Mouse (Mus musculus) bone marrow macrophage, adult 2 months (primary cell): Measurements from ENCODE around the gene Rab11fip3.

ENCODE experiments used
- CTCF ChIP-seq: IDR thresholded peaks from 2 replicates; pipeline ENCODE4 v1.5.1; 2012; ENCODE audit warnings: low read depth, mild to moderate bottlenecking, low read length, moderate library complexity
- POLR2A ChIP-seq: IDR thresholded peaks from 2 replicates; pipeline ENCODE4 v1.6.1; 2012; ENCODE audit warnings: mild to moderate bottlenecking, low read depth, low read length, borderline replicate concordance

DNA sequence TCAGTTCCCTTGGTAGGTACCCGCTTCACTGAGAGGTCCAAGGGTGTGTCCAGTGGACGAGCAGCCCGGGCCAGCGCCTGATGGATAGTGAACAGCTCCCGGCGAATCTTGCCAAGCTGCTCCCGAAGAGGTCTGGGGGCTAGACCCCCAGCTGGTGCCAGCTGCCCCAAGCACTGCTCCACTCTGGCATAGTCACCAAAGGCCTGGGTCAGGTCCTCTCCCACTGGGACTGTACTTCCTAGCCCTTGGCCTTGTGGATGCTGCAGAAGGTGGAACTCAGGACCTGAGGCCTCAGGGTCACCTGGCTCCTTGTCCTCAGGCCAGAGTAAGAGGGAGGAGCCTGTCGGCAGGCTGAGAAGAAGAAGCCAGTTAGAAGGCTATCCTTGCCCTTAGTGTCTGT lies 122.5 kb downstream of the Rab11fip3 start:
- no peak for TF ChIP-seq CTCF
- TF ChIP-seq POLR2A = no peak
